Mouse (Mus musculus) cerebellum, adult 11 months (tissue): Measurements from ENCODE around the gene Gm20388.

Experiments used
- DNase-seq: peaks from one replicate; pipeline ENCODE4 v3.0.0; 2022

Gene Gm20388

GRCm38 (mm10) chr8:122333531-122333930 lies 2422.9 kb downstream of the Gm20388 start:
- DNase-seq = peak; percentile 21

DNA sequence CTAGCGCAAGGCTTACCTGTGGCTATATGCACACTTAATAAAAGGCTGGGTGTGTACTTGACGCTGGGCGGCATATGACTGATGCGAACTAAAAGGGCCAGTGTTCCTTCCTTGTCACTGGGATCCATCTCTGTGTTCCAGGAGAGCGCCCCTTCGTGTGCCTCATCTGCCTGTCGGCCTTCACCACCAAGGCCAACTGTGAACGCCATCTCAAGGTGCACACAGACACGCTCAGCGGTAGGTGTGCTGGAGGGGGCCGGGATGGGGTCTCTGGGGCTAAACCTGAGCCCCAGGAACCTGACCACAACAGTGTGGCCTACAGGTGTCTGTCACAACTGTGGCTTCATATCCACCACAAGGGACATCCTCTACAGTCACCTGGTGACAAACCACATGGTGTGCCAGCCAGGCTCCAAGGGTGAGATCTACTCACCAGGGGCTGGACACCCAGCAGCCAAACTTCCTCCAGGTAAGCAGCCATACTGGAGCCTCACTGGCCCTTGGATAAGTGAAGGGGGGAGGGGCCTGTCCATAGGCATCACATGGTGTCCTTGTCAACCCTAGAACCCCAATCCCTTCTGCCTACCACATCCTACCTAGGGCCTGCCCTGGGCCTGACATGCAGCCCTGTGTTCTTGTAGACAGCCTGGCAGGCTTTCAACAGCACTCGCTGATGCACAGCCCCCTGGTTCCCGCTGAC lies 2424.3 kb downstream of the Gm20388 start:
- no peak for DNase-seq

DNA sequence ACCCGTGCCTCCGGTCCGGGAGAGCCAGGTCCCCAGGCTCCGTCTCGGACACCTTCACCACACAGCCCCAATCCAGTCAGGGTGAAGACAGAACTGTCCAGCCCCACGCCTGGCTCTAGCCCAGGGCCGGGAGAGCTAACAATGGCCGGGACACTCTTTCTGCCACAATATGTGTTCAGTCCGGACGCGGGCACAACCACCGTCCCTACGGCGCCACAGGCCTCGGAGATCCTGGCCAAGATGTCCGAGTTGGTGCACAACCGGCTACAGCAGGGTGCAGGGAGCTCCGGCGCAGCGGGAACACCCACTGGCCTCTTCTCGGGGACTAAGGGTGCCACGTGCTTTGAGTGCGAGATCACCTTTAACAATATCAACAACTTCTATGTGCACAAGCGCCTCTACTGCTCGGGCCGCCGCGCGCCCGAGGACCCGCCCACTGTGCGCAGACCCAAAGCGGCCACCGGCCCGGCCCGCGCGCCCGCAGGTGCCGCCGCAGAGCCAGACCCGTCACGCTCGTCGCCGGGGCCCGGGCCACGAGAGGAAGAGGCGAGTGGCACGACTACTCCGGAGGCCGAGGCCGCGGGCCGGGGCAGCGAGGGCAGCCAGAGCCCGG lies 2425.1 kb downstream of the Gm20388 start:
- peak; percentile 23 for DNase-seq

DNA sequence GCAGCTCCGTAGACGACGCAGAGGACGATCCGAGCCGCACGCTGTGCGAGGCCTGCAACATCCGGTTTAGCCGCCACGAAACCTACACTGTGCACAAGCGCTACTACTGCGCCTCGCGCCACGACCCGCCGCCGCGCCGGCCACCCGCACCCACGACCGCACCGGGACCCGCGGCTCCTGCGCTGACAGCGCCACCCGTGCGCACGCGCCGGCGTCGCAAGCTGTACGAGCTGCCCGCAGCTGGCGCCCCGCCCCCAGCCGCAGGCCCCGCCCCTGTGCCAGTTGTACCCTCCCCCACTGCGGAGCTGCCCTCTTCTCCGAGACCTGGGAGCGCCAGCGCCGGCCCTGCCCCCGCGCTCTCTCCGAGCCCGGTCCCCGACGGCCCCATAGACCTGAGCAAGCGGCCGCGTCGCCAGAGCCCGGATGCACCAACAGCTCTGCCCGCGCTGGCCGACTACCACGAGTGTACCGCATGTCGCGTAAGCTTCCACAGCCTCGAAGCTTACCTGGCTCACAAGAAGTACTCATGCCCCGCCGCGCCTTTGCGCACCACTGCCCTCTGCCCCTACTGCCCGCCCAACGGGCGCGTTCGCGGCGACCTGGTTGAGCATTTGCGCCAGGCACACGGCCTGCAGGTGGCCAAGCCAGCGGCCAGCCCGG lies 2425.7 kb downstream of the Gm20388 start:
- peak; percentile 33 for DNase-seq

GRCm38 (mm10) chr8:122338852-122339251 lies 2428.2 kb downstream of the Gm20388 start:
- DNase-seq = no peak

- no peak for DNase-seq
Measured at GRCm38 (mm10) chr8:122340761-122341160, 2430.1 kb downstream of the Gm20388 start.

- no peak for DNase-seq
Measured at GRCm38 (mm10) chr8:122341790-122342189, 2431.1 kb downstream of the Gm20388 start.

DNA sequence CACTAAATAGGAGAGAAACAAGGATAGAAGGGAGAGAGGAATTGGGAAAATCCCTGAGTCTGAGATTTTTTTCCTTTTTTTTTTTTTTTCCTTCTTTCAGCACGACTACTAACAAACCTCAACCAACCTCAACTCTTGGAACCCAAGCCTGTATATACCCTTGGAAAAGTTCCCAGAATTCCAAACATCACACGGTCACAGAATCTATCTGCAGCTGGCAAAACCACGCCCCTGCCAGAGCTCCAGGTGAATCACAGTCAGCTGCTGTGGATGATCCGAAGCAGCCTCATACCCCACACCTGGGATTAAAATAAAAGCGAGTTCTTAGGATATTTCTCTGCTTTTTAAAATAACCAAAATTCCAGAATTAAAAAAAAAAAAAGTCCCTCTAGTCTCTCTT lies 2431.7 kb downstream of the Gm20388 start:
- DNase-seq = no peak

GRCm38 (mm10) chr8:122342806-122343209 lies 2432.2 kb downstream of the Gm20388 start:
- peak; percentile 23 for DNase-seq

DNA sequence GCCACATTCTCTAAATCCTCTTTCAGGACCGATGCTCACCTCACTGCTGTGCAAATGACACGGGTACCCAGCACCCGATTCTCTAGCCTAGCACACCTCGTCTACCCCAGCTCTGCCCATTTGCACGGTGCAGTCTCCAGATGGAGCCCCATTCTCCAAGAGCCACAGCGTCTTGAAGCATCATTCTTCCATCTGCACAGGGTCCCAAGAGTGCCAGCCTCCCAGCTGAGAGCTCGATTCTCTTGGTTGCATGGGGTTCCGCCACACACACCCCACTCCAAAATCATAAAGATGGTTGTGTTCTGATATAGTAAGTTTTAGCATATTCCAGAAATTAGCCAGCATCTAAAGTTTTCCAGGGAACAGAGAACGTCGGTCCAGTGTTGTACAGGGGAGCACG lies 2432.7 kb downstream of the Gm20388 start:
- DNase-seq = peak; percentile 24

DNA sequence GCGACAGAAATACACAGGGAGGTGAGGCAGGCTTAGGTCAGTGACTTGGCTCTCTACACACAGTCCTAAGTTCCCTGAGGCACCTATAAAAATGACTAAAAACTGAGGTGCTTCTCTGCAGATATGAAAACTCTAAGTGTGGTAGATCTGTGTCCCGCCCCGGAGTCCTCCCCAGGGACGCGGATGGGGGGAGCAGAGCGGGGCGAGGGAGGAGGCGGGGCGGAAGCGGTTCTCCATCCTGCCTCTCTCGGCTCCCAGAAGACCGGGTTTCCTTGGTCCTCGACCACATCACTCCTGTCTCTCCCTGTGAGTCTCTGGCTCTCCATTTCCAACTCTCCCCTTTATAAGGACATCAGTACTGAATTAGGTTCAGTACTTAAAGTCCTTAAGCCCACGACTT lies 2433.1 kb downstream of the Gm20388 start:
- peak; percentile 49 for DNase-seq

DNA sequence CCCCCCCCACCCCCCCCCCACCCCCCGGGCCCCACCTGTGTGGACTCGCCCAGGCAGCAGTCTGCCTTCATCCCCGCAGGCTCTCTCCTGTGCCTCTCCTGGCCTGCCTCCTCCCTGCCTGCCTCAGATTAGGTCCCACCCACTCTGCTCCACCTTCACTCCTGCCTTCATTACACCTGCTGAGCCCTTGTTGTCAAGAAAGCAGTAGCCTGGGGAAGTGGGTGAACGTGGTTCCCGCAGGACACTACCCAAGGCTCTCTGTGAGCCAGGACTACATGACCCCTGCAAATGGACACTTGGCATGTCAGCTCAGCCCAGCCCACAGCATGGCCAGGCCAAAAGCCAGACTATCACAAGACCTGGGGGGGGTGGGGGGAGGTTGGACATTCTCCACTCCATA lies 2433.6 kb downstream of the Gm20388 start:
- peak; percentile 34 for DNase-seq

DNA sequence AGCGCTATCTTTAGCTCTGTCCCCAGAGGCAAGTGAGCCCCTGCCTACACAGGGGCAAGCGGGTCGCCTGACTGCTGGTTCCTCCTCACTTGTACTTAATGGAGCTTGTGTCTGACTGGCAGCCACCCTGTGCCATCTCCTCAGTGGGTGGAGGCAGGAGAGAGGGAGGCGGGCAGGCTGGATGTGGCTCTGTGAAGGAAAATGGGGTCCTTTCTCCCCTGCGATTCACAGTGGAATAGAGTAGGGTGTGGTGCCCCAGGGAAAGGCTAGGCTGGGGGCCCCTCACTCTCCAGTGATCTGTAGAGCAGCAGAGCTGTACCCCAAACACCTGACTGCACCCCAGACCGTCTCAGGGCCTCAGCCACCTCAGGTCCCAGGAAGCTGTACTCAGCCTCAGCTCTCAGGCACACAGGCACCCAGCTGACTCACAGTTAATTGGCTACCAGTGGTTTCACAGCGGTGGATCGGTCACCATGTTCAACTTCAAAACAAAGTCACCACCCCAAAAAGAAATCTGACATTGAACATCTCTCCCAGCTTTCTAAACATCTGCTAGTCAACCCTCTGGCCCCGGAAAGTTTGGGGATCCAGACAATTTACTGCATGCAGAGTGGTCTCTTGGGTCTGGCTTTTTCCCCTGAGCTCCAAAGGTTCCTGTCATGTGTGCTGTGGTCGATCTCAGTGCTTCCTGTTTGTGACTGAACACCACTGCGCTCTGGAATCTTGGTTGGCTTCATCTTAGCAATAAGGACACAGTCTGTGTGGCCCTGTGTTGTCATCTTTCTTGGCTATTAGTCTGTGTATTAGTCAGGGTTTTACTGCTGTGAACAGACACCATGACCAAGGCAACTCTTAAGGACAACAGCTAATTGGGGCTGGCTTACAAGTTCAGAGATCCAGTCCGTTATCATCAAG lies 2434.8 kb downstream of the Gm20388 start:
- DNase-seq = no peak

GRCm38 (mm10) chr8:122347811-122348552 lies 2437.3 kb downstream of the Gm20388 start:
- peak; percentile 88 for DNase-seq

DNA sequence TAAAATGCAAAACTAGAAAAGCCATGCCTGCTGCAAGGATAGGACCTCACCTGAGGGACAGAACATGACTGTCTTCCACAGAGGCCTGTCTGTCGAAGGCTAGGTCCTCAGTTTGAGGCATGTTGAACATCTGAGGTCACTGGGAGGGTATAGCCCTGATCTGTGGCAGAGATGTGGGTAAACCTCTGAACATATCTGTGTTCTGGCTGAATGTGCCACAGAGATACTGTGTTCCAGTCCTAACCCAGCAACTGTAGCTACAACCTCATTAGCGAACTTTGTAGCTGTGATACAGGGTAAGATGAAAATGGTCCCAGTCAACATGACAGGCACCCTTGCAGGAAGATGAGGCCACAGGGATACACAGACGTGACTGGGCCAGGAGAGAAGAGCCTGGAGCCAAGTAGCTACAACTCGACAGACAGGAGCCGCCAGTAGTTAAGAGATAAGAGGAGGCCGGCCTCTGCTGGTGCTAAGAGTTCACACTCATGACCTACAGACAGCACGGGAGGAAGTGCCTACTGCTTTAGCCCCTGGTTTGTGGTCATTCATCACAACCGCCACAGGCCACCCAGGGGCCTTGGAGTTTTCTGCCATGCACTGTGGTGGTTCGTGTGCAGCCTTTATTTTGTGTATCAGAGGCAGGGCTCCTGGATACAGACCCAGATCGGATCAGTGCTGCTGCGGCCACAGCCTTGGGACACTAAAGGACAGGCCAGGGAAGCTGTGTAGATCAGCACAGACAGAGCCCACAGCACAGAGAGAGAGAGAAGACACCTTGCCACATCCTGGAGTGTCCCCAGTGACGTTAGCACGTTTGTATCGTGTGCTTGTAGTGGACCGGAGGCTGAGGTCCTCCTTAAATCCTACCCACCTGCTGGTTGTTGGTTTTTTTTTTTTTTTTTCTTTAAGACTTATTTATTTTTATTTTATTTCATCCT lies 2439.0 kb downstream of the Gm20388 start:
- DNase-seq = no peak

GRCm38 (mm10) chr8:122350309-122351089 lies 2439.9 kb downstream of the Gm20388 start:
- DNase-seq = no peak

GRCm38 (mm10) chr8:122354157-122354556 lies 2443.5 kb downstream of the Gm20388 start:
- DNase-seq = no peak

GRCm38 (mm10) chr8:122355642-122356606 lies 2445.3 kb downstream of the Gm20388 start:
- DNase-seq = no peak

DNA sequence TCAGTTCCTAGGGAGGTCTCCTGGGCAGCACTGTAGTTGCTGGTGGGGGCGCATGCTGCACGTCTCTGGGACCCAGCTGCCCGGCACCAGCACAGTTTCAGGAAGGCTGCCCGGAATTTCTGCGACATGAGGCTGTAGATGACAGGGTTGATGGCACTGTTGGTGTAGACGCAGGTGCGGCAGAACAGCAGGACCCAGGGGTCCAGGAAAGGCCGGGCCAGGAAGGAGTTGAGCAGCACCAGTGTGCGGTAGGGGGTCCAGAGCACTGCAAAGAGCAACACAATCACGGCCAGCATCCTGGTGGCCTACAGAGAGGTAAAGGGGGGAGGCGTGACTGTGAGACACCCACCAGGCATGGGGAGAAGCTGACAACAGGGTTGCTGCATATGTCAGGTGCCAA lies 2446.6 kb downstream of the Gm20388 start:
- no peak for DNase-seq
